Mouse (Mus musculus): Measurements from ENCODE around the gene Kitl. TPM values are rescaled to one million over a fixed set of nuclear protein-coding genes. Genes with fewer than 3 reads are reported as not detected.

Kitl gene
- polyA plus RNA-seq, 1 experiment = not detected

- no peaks in the 10 kb centered on the region; the same call in 1 of the 2 replicates for H3K36me3 ChIP-seq (ENCODE audit: control insufficient read depth)
- H3K27me3 ChIP-seq (ENCODE audit: control insufficient read depth) = peaks cover 7% of the 10 kb centered on the region
- TF ChIP-seq TAL1 (IDR thresholded peaks at IDR 0.05; ENCODE audit: low read length) (no peak), GATA1 (IDR thresholded peaks at IDR 0.05; ENCODE audit: low read length) (no peak)
- no peaks in the 10 kb centered on the region for H3K9me3 ChIP-seq (ENCODE audit: control insufficient read depth, low read length)
- H3K4me1 ChIP-seq (ENCODE audit: control insufficient read depth) = no peaks in the 10 kb centered on the region
- no peak overlapping the region for H3K4me3 ChIP-seq (replicated peaks)
These were observed 6.8 kb downstream of the Kitl start for GRCm38 (mm10) chr10:100022090-100022834.

DNA sequence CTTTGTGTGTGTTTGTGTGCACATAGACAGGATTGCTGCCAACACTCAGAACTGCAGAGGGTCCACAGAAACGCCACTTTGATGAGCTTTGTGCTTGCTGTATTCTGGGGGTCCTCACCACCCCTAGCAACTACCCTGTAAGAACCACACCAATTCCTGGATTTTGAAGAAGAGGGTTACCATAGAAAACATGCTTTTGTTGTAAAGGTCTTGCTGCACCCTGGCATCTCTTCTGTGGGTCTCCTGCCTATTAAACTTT lies 7.3 kb downstream of the Kitl start:
- Histone ChIP-seq H3K4me3 (replicated peaks) (no peak overlapping the region), H3K27me3 (ENCODE audit: control insufficient read depth) (peaks cover 2% of the 10 kb centered on the region), H3K9me3 (ENCODE audit: control insufficient read depth, low read length) (no peaks in the 10 kb centered on the region), H3K4me1 (ENCODE audit: control insufficient read depth) (no peaks in the 10 kb centered on the region), H3K36me3 (ENCODE audit: control insufficient read depth) (no peaks in the 10 kb centered on the region; the same call in 1 of the 2 replicates)
- no peak for TF ChIP-seq TAL1 (IDR thresholded peaks at IDR 0.05; ENCODE audit: low read length)
- no peak for TF ChIP-seq GATA1 (IDR thresholded peaks at IDR 0.05; ENCODE audit: low read length)

DNA sequence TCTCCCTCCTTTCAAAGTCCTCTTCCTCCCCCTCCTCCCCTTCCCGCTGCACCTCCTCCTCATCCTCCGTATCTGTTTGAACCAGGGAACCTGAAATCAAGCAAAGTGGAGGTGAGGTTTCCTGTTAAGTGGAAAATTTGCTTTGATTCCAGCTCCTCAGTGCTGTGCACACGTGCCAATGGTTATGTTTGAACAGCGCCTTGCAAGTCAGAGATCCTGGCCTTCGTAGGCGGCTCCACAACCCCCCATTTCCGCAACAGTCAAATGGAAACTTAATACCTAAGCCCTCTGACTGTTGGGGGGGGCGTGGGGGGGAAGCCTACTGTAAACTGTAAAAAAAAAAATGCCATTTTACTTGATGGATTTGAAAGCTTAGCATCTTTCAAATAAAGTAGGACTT lies 10.2 kb downstream of the Kitl start:
- Histone ChIP-seq H3K9me3 (ENCODE audit: control insufficient read depth, low read length) (no peaks in the 10 kb centered on the region), H3K27me3 (ENCODE audit: control insufficient read depth) (no peaks in the 10 kb centered on the region), H3K36me3 (ENCODE audit: control insufficient read depth) (no peaks in the 10 kb centered on the region; the same call in 1 of the 2 replicates), H3K4me3 (replicated peaks) (no peak overlapping the region), H3K4me1 (ENCODE audit: control insufficient read depth) (no peaks in the 10 kb centered on the region)
- no peak for TF ChIP-seq GATA1 (IDR thresholded peaks at IDR 0.05; ENCODE audit: low read length)
- no peak for TF ChIP-seq TAL1 (IDR thresholded peaks at IDR 0.05; ENCODE audit: low read length)

DNA sequence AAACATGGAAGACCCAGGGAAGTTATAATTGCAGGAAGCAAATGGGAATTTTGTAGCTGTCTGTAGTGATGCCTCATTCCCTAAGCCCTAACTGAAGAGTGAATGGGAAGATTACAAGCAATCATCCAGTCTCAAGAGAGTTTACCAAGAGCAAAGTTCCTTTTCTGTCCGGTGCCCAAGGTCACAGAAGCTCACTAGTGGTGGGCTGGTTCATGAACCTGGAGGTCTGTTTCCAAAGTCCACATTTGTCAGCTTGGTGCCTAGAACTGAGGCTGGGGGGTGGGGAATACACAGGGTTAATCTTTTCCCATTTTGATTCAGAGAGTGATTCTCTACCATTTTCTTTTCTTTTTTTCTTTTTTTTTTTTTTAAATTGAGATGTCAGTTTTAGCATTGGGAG lies 11.3 kb downstream of the Kitl start:
- H3K4me1 ChIP-seq (ENCODE audit: control insufficient read depth) = no peaks in the 10 kb centered on the region
- TF ChIP-seq GATA1 (IDR thresholded peaks at IDR 0.05; ENCODE audit: low read length) (no peak), TAL1 (IDR thresholded peaks at IDR 0.05; ENCODE audit: low read length) (no peak)

GRCm38 (mm10) chr10:100030385-100030784 lies 15.0 kb downstream of the Kitl start:
- no peak for TF ChIP-seq TAL1 (IDR thresholded peaks at IDR 0.05; ENCODE audit: low read length)
- no peak for TF ChIP-seq GATA1 (IDR thresholded peaks at IDR 0.05; ENCODE audit: low read length)

More for the DNA sequence above, 11.3 kb downstream of the Kitl start:
- no peak overlapping the region for H3K4me3 ChIP-seq (replicated peaks)
- no peaks in the 10 kb centered on the region; the same call in 1 of the 2 replicates for H3K36me3 ChIP-seq (ENCODE audit: control insufficient read depth)
- H3K27me3 ChIP-seq (ENCODE audit: control insufficient read depth) = no peaks in the 10 kb centered on the region
- H3K9me3 ChIP-seq (ENCODE audit: control insufficient read depth, low read length) = peaks cover 4% of the 10 kb centered on the region; the same call in 1 of the 2 replicates

GRCm38 (mm10) chr10:100030980-100031516 lies 15.6 kb downstream of the Kitl start:
- Histone ChIP-seq H3K27me3 (ENCODE audit: control insufficient read depth) (no peaks in the 10 kb centered on the region), H3K4me3 (replicated peaks) (no peak overlapping the region), H3K4me1 (ENCODE audit: control insufficient read depth) (no peaks in the 10 kb centered on the region), H3K36me3 (ENCODE audit: control insufficient read depth) (no peaks in the 10 kb centered on the region), H3K9me3 (ENCODE audit: control insufficient read depth, low read length) (peaks cover 6% of the 10 kb centered on the region; the same call in 1 of the 2 replicates)
- no peak for TF ChIP-seq TAL1 (IDR thresholded peaks at IDR 0.05; ENCODE audit: low read length)
- no peak for TF ChIP-seq GATA1 (IDR thresholded peaks at IDR 0.05; ENCODE audit: low read length)

More at GRCm38 (mm10) chr10:100030385-100030784, 15.0 kb downstream of the Kitl start:
- H3K36me3 ChIP-seq (ENCODE audit: control insufficient read depth) = no peaks in the 10 kb centered on the region
- no peaks in the 10 kb centered on the region for H3K27me3 ChIP-seq (ENCODE audit: control insufficient read depth)
- no peak overlapping the region for H3K4me3 ChIP-seq (replicated peaks)
- no peaks in the 10 kb centered on the region for H3K4me1 ChIP-seq (ENCODE audit: control insufficient read depth)
- H3K9me3 ChIP-seq (ENCODE audit: control insufficient read depth, low read length) = peaks cover 4% of the 10 kb centered on the region; the same call in 1 of the 2 replicates

DNA sequence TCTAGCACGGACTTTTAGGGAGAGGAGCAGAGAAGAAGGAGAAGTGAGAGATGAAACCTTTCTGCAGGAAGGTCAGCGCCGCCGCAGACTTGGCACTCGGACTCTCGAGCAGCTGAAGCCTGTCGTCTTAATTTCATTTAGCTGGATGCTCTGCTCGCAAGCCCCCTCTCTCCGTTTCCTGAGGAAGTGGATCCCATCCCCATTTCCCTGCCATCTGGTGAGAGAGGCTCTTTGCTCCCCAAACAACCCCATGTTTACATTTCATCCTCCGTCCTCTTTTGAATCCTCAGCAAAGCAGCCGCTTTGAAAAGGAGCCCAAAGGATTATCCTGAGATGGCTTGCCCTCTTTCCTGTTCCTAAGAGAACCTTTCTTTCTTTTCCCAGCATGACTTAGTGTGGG lies 16.2 kb downstream of the Kitl start:
- Histone ChIP-seq H3K4me3 (replicated peaks) (no peak overlapping the region), H3K36me3 (ENCODE audit: control insufficient read depth) (no peaks in the 10 kb centered on the region), H3K9me3 (ENCODE audit: control insufficient read depth, low read length) (peaks cover 6% of the 10 kb centered on the region; the same call in 1 of the 2 replicates), H3K4me1 (ENCODE audit: control insufficient read depth) (no peaks in the 10 kb centered on the region), H3K27me3 (ENCODE audit: control insufficient read depth) (no peaks in the 10 kb centered on the region)
- TF ChIP-seq TAL1 (IDR thresholded peaks at IDR 0.05; ENCODE audit: low read length) (no peak), GATA1 (IDR thresholded peaks at IDR 0.05; ENCODE audit: low read length) (no peak)

GRCm38 (mm10) chr10:100032566-100032965 lies 17.1 kb downstream of the Kitl start:
- no peak overlapping the region for H3K4me3 ChIP-seq (replicated peaks)
- TF ChIP-seq TAL1 (IDR thresholded peaks at IDR 0.05; ENCODE audit: low read length) = no peak

GRCm38 (mm10) chr10:100036021-100036420 lies 20.6 kb downstream of the Kitl start:
- TF ChIP-seq TAL1 (IDR thresholded peaks at IDR 0.05; ENCODE audit: low read length) = no peak
- TF ChIP-seq GATA1 (IDR thresholded peaks at IDR 0.05; ENCODE audit: low read length) = no peak
- Histone ChIP-seq H3K27me3 (ENCODE audit: control insufficient read depth) (no peaks in the 10 kb centered on the region), H3K4me1 (ENCODE audit: control insufficient read depth) (no peaks in the 10 kb centered on the region), H3K4me3 (replicated peaks) (no peak overlapping the region), H3K9me3 (ENCODE audit: control insufficient read depth, low read length) (peaks cover 8% of the 10 kb centered on the region), H3K36me3 (ENCODE audit: control insufficient read depth) (no peaks in the 10 kb centered on the region)

More at GRCm38 (mm10) chr10:100032566-100032965, 17.1 kb downstream of the Kitl start:
- peaks cover 6% of the 10 kb centered on the region; the same call in 1 of the 2 replicates for H3K9me3 ChIP-seq (ENCODE audit: control insufficient read depth, low read length)
- H3K27me3 ChIP-seq (ENCODE audit: control insufficient read depth) = no peaks in the 10 kb centered on the region
- H3K4me1 ChIP-seq (ENCODE audit: control insufficient read depth) = no peaks in the 10 kb centered on the region
- H3K36me3 ChIP-seq (ENCODE audit: control insufficient read depth) = no peaks in the 10 kb centered on the region
